Mouse (Mus musculus) erythroblast, embryonic 14.5 days (primary cell): ENCODE results near the gene Marveld1.

Experiments
- GATA1 ChIP-seq: IDR thresholded peaks from 2 replicates; pipeline ENCODE4 v1.6.1; 2012; ENCODE audit warnings: low read length, inconsistent platforms, mixed read lengths
- TAL1 ChIP-seq: IDR thresholded peaks from 3 replicates; pipeline ENCODE4 v1.6.1; 2012; ENCODE audit warnings: low read length, inconsistent platforms, mixed read lengths

DNA sequence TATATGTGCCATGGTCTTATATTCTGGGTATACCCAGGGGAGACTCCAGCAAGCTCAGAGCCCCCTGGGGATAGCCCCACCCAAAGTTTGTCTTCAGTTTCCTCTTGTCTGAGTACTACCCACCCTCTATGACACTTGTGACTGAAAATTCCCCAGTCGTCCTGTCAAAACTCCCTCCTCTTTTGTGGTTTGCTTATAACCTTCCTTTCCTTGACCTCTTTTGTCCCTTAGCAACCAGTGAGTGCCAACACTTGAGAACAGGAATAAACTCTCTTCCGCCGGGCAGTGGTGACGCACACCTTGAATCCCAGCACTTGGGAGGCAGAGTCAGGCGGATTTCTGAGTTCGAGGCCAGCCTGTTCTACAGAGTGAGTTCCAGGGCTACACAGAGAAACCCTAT lies 3.1 kb upstream of the Marveld1 start:
- TF ChIP-seq GATA1 (no peak), TAL1 (no peak)
